Mouse (Mus musculus) myocyte (in vitro differentiated cells): Measurements from ENCODE around the gene Blvrb. TPM values are rescaled to one million over a fixed set of nuclear protein-coding genes. Genes with fewer than 3 reads are reported as not detected.

Experiments
- H3K27me3 ChIP-seq: one replicate; pipeline ENCODE4 v1.6.1; 2011; ENCODE audit not compliant: control insufficient read depth, insufficient read depth, insufficient read length
- H3K36me3 ChIP-seq: one replicate; pipeline ENCODE4 v1.6.1; 2011; ENCODE audit not compliant: control insufficient read depth, insufficient read depth
- H3K4me2 ChIP-seq: one replicate; pipeline ENCODE4 v1.6.1; 2011; ENCODE audit warnings: low read depth, control low read depth
- H3K4me3 ChIP-seq: one replicate; pipeline ENCODE4 v1.5.1; 2011; ENCODE audit warnings: mild to moderate bottlenecking, control low read depth, moderate library complexity
- H3K79me2 ChIP-seq: one replicate; pipeline ENCODE4 v1.6.1; 2011; ENCODE audit not compliant: control insufficient read depth, insufficient read depth
- H3ac ChIP-seq: one replicate; pipeline ENCODE4 v1.6.1; 2011; ENCODE audit not compliant: control insufficient read depth, insufficient read length
- CEBPB ChIP-seq: IDR thresholded peaks from 2 replicates; pipeline ENCODE4 v1.6.1; 2011; ENCODE audit warnings: mild to moderate bottlenecking, moderate library complexity; ENCODE audit not compliant: poor library complexity, insufficient read depth, severe bottlenecking
- E2F4 ChIP-seq: IDR thresholded peaks from one replicate; pipeline ENCODE4 v1.6.1; 2011; ENCODE audit warnings: mild to moderate bottlenecking, control low read depth, moderate library complexity; ENCODE audit not compliant: insufficient read depth
- MAX ChIP-seq: IDR thresholded peaks from one replicate; pipeline ENCODE4 v1.6.1; 2011; ENCODE audit warnings: low read depth, mild to moderate bottlenecking, control low read depth
- MYOD1 ChIP-seq, 3 experiments: IDR thresholded peaks; one replicate each; pipeline ENCODE4 v1.6.1; 2011; ENCODE audit warnings: control low read depth in 2 of 3, low read depth in 2 of 3, mild to moderate bottlenecking in 2 of 3, moderate library complexity in 1 of 3; ENCODE audit not compliant: insufficient read length in 2 of 3, control insufficient read depth in 1 of 3
- MYOG ChIP-seq, 3 experiments: IDR thresholded peaks; one replicate each; pipeline ENCODE4 v1.6.1; 2011; ENCODE audit warnings: control low read depth in 2 of 3, low read depth in 2 of 3, mild to moderate bottlenecking in 2 of 3; ENCODE audit not compliant: insufficient read length in 2 of 3, control insufficient read depth in 1 of 3, insufficient read depth in 1 of 3
- POLR2A ChIP-seq: IDR thresholded peaks from one replicate; pipeline ENCODE4 v1.6.1; 2011; ENCODE audit warnings: low read depth, mild to moderate bottlenecking, control low read depth, moderate library complexity; ENCODE audit not compliant: insufficient read length
- POLR2AphosphoS2 ChIP-seq: IDR thresholded peaks from one replicate; pipeline ENCODE4 v1.6.1; 2011; ENCODE audit warnings: low read depth, control low read depth; ENCODE audit not compliant: insufficient read length
- REST ChIP-seq: IDR thresholded peaks from one replicate; pipeline ENCODE4 v1.6.1; 2011; ENCODE audit warnings: mild to moderate bottlenecking, control low read depth, moderate library complexity; ENCODE audit not compliant: insufficient read depth, insufficient read length
- SRF ChIP-seq: IDR thresholded peaks from one replicate; pipeline ENCODE4 v1.6.1; 2011; ENCODE audit warnings: low read depth; ENCODE audit not compliant: control insufficient read depth, insufficient read length
- TCF12 ChIP-seq: IDR thresholded peaks from one replicate; pipeline ENCODE4 v1.6.1; 2011; ENCODE audit warnings: mild to moderate bottlenecking, control low read depth; ENCODE audit not compliant: poor library complexity, insufficient read depth, severe bottlenecking
- TCF3 ChIP-seq: IDR thresholded peaks from one replicate; pipeline ENCODE4 v1.6.1; 2011; ENCODE audit warnings: low read depth, control low read depth; ENCODE audit not compliant: insufficient read length
- USF1 ChIP-seq: IDR thresholded peaks from one replicate; pipeline ENCODE4 v1.6.1; 2011; ENCODE audit warnings: low read depth, mild to moderate bottlenecking, control low read depth, moderate library complexity
- polyA plus RNA-seq: library from polyadenylated mRNA; unstranded; fragments of >200 nt; fragmentation: generic; extraction: Trizol; gene quantifications from one replicate; pipeline ENCODE4 v1.2.1, GENCODE M21; 2012; ENCODE audit warnings: missing spikeins

Gene Blvrb
- polyA plus RNA-seq, 1 experiment: 58.4 TPM

GRCm38 (mm10) chr7:27479750-27480149, 32.0 kb downstream of the Blvrb start:
- Histone ChIP-seq H3K4me2 (no peak overlapping the region), H3K79me2 (peaks cover 26% of the 10 kb centered on the region), H3K4me3 (no peak overlapping the region), H3K27me3 (no peaks in the 10 kb centered on the region), H3K36me3 (peaks cover 9% of the 10 kb centered on the region), H3ac (no peak overlapping the region)
- no peak for TF ChIP-seq E2F4
- no peak for TF ChIP-seq USF1
- no peak for TF ChIP-seq MYOG (IDR thresholded peaks at IDR 0.05; ENCODE audit: control insufficient read depth in 1 of 3, insufficient read depth in 1 of 3, insufficient read length in 2 of 3, low read depth in 2 of 3)
- TF ChIP-seq TCF3: no peak
- TF ChIP-seq MAX: no peak
- no peak for TF ChIP-seq TCF12

- Histone ChIP-seq H3K4me3 (no peak overlapping the region), H3K4me2 (peak overlapping the region; percentile 58)
- TF ChIP-seq REST (no peak), POLR2A (no peak), USF1 (no peak), E2F4 (no peak), TCF3 (no peak), CEBPB (no peak), SRF (no peak)
Measured at GRCm38 (mm10) chr7:27480506-27480905, 32.7 kb downstream of the Blvrb start.

DNA sequence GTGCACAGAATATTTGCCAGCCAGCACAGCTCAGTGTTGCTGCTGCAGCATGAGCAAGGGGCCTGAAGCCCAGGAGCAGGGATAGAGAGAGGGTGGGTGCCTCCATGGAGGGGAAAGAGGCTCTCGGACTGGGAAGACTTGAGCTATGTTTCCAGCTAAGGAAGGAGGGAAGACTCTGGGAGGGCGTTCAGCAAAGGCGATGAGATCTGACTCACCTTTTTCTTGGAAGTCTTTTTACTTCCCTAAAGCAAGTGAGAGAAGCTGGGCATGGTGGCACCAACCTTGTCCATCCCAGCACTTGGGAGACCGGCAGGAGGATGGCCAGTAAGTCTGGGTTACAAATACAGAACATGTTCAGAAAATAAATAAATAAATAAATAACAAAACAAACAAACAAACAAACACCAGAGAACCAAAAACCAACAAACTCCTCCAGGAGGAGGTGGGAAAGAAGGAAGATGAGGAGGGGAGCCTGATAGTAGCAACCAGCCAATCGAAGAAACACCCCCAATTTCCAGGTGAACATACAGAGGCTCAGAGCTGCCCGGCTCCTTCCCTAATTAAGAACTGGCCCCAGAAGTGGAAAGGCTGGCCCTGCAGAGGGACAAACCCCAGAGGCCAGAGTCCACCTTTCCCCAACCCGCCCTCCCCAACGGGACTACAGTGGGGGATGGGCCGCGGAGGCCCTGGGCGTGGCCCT, 33.3 kb downstream of the Blvrb start:
- no peak for TF ChIP-seq REST
- no peak for TF ChIP-seq E2F4
- no peak for TF ChIP-seq POLR2A
- TF ChIP-seq TCF3: no peak
- TF ChIP-seq MAX: no peak
- no peak for TF ChIP-seq MYOD1 (IDR thresholded peaks at IDR 0.05; ENCODE audit: control insufficient read depth in 1 of 3, insufficient read length in 2 of 3, low read depth in 2 of 3)
- Histone ChIP-seq H3K36me3 (peaks cover 9% of the 10 kb centered on the region), H3K79me2 (peaks cover 13% of the 10 kb centered on the region), H3K4me2 (peak overlapping the region; percentile 58), H3ac (no peak overlapping the region), H3K4me3 (peak overlapping the region; percentile 14), H3K27me3 (no peaks in the 10 kb centered on the region)

More at GRCm38 (mm10) chr7:27480506-27480905, 32.7 kb downstream of the Blvrb start:
- H3K27me3 ChIP-seq: no peaks in the 10 kb centered on the region
- no peak overlapping the region for H3ac ChIP-seq
- peaks cover 9% of the 10 kb centered on the region for H3K36me3 ChIP-seq
- peaks cover 19% of the 10 kb centered on the region for H3K79me2 ChIP-seq

- H3ac ChIP-seq: no peak overlapping the region
- H3K4me2 ChIP-seq: peak overlapping the region; percentile 88
- peaks cover 8% of the 10 kb centered on the region for H3K79me2 ChIP-seq
- no peaks in the 10 kb centered on the region for H3K27me3 ChIP-seq
- TF ChIP-seq POLR2A (peak; percentile 68), POLR2AphosphoS2 (peak; percentile 65), E2F4 (no peak), MYOG (IDR thresholded peaks at IDR 0.05; ENCODE audit: control insufficient read depth in 1 of 3, insufficient read depth in 1 of 3, insufficient read length in 2 of 3, low read depth in 2 of 3) (peak in 1 of 3 experiments; percentile 57), REST (no peak), SRF (no peak), CEBPB (no peak), MYOD1 (IDR thresholded peaks at IDR 0.05; ENCODE audit: control insufficient read depth in 1 of 3, insufficient read length in 2 of 3, low read depth in 2 of 3) (peak in 1 of 3 experiments; percentile 38), USF1 (no peak)
- H3K4me3 ChIP-seq: peak overlapping the region; percentile 14
- peaks cover 8% of the 10 kb centered on the region for H3K36me3 ChIP-seq
Measured at GRCm38 (mm10) chr7:27481627-27481969, 33.8 kb downstream of the Blvrb start.

DNA sequence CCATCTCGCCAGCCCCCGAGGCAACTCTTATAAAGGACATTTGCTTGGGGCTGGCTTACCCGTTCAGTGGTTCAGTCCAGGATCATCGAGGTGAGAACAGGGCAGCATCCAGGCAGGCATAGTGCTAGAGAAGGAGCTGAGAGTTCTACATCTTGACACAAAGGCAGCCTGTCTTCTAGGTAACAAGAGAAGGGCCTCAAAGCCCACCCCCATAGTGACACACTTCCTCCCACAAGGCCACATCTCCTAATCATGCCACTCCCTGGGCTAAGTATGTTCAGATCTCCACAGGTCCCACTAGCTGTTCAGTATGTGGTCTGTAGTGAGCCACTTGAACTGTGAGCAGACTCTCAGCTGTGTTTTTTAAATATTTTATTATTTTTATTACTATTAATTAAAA, 36.1 kb downstream of the Blvrb start:
- H3K27me3 ChIP-seq: no peaks in the 10 kb centered on the region
- H3K4me3 ChIP-seq: no peak overlapping the region
- no peak for TF ChIP-seq USF1
- TF ChIP-seq MYOD1 (IDR thresholded peaks at IDR 0.05; ENCODE audit: control insufficient read depth in 1 of 3, insufficient read length in 2 of 3, low read depth in 2 of 3): no peak
- TF ChIP-seq E2F4: no peak
- no peak for TF ChIP-seq POLR2AphosphoS2
- no peak for TF ChIP-seq CEBPB
- no peak for TF ChIP-seq TCF3
- TF ChIP-seq SRF: no peak
- no peak for TF ChIP-seq TCF12
- TF ChIP-seq REST: no peak
- TF ChIP-seq POLR2A: no peak
- no peak for TF ChIP-seq MAX
- TF ChIP-seq MYOG (IDR thresholded peaks at IDR 0.05; ENCODE audit: control insufficient read depth in 1 of 3, insufficient read depth in 1 of 3, insufficient read length in 2 of 3, low read depth in 2 of 3): no peak
- no peak overlapping the region for H3K4me2 ChIP-seq
- H3K36me3 ChIP-seq: no peaks in the 10 kb centered on the region
- no peak overlapping the region for H3ac ChIP-seq
- peaks cover 13% of the 10 kb centered on the region for H3K79me2 ChIP-seq
